Mouse (Mus musculus) cortical plate, adult 2 months (tissue): Measurements from ENCODE around the gene Gabbr2.

Experiments
- CTCF ChIP-seq: fragments of 200-500 bp; IDR thresholded peaks from 2 replicates; pipeline ENCODE4 v1.5.1; 2011; ENCODE audit warnings: mild to moderate bottlenecking, control low read depth, low read length; ENCODE audit not compliant: insufficient read depth; ENCODE audit errors: extremely low read depth
- POLR2A ChIP-seq: fragments of 200-500 bp; IDR thresholded peaks from 2 replicates; pipeline ENCODE4 v1.6.1; 2011; ENCODE audit warnings: mild to moderate bottlenecking, low read length, control low read depth; ENCODE audit not compliant: insufficient read depth; ENCODE audit errors: extremely low read depth

GRCm38 (mm10) chr4:46799904-46800303, 191.8 kb downstream of the Gabbr2 start:
- TF ChIP-seq POLR2A (no peak), CTCF (no peak)
